Mouse (Mus musculus): Measurements from ENCODE around the gene Ptprf. TPM values are rescaled to one million over a fixed set of nuclear protein-coding genes. Genes with fewer than 3 reads are reported as not detected.
A peak's percentile ranks its signal among the peaks of the same experiment; 100 is the strongest.

Gene Ptprf
- total RNA-seq, 2 experiments from 2014 or later: 106 to 112 TPM

DNA sequence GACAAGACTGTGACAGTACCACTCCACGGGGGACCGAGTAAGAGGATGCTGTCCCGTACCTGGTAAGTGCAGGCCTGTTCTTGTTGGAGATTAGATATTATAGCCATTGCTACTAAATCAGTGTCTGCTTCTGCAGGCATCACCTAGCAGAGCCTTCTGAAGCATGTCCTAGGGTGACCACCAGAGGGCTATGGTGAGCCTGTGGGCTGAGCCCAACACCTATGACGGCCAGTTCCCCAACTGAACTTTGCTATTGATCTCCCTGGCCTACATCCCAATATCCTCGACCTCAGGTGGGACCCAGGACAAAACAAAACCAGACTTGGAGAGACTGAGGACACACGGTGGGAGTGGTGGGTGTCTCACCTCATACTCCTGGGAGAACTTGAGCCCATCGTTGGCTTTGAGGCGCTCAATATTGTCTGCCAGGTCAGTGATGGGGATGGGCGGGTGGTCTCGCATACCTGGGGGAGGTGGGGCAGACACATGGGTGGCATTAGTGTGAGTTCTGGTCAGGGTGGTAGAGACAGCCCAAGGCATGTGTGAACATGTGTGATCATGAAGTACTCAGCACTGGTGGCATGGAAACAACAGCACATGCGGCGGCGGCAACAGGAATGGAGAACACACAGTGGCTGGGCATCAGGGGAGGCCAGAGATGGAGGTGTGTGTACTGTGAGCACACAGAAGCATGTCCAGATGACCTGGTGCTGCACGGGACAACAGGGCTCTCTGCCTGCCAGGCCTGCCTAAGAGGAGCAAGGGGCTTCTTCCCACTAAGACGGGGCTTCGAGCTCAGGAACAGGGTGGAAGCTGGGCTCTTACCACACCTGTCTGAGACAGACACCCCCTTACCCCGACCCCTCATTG lies 74.2 kb downstream of the Ptprf start:
- DNase-seq (ENCODE audit: low spot score in 2 of 2): peak; percentile 52 to 63

DNA sequence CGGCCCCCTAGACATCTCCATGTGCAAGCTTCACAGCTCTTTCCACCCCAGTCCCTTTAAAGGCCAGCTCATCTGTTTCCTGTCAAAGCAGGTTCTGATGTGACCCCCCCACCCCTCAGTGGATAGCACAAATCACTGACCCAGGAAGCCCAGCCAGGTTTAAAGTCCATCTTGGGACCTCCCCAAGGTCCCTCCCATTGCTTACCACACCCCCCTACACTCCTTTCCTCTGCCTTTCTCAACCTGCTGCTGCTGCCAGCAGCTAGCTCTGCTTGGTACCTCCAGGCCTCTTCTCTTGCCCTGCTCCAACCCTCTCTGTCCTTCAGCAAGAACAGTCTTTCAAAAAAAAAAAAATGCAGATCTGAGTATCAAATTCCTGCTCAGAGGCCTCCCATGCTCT lies 76.3 kb downstream of the Ptprf start:
- DNase-seq (ENCODE audit: low spot score in 2 of 2): no peak

DNA sequence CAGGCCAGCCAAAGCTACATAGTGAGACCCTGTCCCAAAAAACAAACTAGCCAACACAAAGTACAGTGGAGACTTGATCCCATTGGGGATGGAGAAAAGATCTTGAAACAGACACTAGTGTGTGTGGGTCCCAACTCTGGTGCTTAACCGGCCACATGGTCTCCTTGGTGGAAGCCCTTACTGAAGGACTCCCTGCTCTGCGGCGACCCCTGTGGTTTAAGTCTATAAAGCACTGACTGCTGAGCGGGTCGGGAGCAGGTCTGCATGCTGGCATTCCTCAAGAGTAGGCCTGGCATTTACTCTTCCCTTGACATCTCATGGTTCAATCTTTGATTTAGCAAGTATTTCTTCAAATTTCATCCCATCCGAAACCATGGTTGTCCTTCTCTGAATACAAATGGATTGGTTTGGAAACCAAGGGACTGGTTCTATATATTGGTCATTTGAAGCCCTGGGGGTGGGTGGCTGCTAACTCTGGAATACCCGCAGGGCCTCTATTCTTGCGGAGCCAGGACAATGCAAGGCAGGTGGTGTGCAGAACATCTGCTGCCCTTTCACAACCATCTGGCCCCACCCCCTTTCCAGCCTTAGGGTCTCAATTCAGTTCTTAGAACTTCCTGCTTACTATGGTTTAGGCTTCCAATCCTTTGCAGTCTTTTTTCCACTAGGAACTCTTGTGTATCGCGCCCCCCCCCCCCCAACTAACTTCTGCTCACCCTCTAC lies 84.1 kb downstream of the Ptprf start:
- DNase-seq (ENCODE audit: low spot score in 2 of 2): no peak

DNA sequence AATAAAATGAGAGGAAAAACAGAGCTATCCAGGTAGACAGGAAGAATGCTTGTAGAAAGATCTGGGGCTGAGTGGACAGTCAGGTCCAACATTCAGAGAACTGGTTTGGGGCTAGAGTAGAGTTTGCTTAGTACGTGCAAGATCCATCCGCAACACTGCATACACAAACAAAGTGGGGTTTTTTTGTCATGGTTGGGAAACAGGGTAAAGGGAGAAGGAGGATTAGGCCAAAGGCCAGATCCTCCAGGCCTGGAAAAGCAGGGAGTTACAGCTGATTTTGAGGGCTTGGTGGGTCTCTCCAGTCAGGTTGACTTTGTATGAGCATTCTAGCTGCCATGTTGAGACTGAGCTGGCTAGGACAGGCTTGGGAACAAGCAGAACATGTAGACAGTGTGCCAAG lies 85.3 kb downstream of the Ptprf start:
- no peak for DNase-seq (ENCODE audit: low spot score in 2 of 2)

DNA sequence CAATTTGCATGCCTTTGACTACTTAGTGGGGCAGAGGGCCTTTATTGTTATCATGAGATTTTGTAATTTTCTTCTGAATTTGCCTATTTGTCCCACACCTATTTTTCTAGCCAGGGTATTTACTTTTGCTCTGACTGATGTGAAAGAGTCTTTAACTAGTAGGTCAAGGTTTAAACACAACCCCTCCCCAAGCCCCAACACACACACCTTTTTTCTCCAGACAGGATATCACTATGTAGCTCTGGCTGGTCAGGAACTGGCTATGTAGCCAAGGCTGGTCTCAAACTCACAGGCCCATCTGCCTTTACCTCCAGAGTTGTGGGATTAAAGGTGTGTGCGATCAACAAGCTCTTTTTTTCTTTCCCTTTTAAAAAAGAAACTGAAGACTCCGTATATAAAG lies 92.1 kb downstream of the Ptprf start:
- no peak for DNase-seq (ENCODE audit: low spot score in 2 of 2)

DNA sequence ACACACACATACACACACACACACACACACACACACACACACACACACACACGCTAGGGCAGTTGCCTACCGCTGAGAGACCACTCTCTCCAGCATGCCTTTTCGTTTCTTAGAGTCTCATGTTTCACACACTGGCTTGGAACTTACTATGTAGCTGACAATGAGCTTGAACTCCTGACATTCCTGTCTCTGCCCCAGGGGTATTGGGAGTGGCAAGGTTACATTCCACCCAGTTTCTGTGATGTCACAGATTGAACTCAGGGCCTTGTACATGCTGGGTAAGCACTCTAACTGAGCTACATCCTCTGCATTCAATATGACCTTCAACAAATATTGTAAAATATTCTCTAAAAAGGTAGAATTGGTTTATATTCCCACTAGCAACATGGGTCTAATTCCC lies 92.6 kb downstream of the Ptprf start:
- no peak for DNase-seq (ENCODE audit: low spot score in 2 of 2)

DNA sequence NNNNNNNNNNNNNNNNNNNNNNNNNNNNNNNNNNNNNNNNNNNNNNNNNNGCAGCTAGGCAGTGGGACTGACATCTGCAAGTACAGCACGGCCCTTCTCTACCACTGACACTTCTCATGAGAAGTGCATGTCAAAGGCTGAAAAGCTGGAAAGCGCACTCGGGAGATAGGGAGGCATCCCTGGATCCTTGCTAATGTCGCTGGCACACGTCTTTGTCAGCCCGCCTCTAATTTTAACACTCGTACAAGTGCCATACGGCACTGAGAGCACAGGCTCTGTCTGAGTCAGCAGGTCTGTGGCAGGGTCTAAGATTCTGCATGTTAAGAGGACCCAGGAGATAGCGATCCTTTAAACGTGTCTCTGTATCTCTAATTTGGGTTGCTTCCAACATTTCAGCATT lies 95.0 kb downstream of the Ptprf start:
- no peak for DNase-seq (ENCODE audit: low spot score in 2 of 2)

DNA sequence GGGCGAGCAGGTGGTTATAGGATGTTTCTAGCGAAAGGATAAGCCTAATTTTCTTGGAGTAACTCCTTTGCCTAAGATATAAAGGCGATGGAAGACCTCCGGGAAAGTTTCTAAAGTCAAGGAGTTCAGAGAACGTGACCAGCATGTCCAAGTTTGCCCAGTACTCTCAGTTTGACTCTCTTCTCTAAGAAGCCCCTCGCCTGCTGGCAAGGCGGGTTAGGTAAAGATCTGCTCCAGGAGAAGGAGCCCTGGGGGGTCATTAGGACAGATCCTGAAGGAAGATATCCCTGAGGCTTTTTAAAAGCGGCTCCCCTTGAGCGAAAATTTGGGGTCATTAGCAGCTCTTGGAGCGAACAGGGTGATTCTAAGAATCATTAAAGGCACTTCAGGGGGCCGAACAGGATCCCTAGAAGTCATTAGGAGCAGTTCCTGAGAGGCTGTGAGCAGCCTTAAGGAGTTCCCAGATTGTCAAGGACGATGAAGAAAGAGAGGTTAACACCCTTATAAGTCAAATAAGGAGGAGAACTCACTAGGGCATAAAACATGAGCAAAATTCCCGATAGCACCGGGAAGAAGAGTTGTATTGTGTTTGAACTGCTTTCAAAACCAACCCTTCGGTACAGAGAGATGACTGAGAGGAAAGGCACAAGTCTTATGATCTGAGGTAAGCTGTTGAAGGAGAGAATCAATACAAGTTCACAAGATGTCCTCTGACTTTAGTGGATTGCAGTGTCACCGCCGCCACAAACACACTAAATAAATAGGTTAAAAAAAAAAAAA lies 110.7 kb downstream of the Ptprf start:
- no peak for DNase-seq (ENCODE audit: low spot score in 2 of 2)

DNA sequence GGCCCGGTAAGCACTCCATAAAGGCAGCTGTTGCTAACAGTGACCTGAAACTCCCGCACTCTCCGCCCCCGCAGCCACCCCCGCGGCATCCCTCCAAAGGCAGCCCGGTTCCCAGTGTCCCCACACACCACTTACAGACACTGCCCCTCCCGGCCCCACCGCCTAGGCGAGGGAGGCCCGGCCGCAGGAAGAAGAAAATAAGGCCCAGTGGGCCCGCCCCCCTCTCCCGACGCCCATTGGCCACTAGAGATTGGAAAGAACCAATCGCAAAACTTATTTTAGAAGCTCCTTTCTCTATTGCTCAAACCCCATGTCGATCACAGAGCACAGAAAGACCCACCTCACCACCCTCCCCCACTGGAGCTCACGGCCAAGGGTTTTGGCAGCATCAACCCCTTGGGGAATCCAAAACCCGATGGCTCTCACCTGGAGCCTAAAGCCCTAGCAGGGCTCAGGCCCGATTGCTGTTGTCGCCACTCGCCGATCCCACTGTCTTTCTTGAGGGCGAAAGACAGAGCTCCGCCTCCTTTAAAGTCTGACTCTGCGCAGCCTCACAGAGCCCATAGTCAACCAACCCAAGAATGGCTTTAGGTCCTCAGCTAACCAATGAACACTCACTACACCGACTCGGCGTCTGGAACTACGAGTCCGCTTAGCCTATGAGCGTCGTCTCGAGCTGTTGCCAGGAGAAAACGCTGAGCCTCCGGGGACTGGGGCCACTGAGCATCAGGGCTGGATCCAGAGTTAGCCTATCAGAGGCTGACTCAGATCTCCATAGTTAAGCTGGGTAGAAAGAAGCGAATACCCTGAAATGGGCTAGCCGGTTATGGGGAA lies 111.5 kb downstream of the Ptprf start, which contains the start of gene Kdm4a:
Gene Kdm4a, minus strand, starts transcription at position 577 of the 834 bp plus-strand sequence.
- DNase-seq (ENCODE audit: low spot score in 2 of 2): peak; percentile 94 to 97

DNA sequence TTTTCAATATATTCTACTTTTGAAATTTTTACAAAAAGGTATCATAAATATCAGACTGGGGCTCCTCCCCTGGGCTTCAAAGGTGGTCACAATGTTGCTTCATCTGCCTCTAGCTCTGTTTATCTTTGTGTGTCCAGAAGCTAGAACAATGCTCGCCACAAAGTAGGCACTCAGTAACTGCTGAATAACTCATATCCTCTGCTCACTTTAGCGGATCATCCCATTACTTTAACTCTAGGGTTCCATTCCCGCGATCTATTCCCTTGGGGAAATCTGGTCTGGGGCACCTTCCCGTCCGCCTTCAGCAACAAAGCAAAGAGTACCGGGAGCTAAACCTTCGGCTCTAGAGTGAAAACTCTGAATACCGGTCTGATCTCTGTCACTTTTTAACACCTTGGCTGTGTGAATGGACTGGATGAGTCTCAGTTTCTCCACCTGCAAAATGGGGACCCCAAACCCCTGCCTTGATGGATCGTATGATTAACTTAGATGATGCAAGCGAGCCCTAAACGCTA lies 112.2 kb downstream of the Ptprf start:
- no peak for DNase-seq (ENCODE audit: low spot score in 2 of 2)

DNA sequence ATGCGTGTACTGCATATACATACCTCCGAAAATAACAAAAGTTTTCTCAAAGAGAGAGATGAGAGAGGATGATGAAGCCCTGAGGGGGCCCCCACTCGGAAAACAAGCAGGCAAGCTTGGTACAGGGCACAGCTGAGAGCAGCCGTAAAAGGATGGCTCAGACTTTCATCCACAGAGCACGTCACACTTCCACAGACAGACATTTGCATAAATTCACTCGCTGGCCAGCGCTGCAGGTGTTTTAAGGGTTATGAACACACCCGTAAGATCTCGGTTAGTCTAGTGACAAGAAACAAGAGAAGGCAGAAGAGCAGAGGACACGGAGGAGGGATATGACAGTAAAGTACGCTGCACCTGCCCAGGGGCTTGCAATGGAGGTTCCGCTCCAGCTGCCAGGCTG lies 118.7 kb downstream of the Ptprf start:
- DNase-seq (ENCODE audit: low spot score in 2 of 2): no peak

DNA sequence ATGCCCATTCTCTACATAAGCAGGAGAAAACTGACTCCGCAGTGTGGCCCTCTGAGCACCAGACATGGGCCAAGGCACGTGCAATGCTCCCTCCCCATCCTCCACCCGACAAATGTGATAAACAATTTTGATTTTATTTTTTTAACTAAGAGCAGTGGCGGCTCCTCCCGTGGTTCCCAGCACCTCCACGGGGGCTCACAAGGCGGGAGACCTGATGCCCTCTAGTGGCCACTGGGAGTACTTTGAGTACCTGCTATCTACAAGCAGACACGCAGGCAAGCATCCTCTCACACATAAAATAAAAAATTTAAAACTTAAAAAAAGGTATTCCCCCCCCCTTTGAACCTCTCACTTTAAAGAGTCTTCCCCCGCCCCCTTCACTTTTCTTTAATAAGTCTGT lies 120.2 kb downstream of the Ptprf start:
- DNase-seq (ENCODE audit: low spot score in 2 of 2): no peak

DNA sequence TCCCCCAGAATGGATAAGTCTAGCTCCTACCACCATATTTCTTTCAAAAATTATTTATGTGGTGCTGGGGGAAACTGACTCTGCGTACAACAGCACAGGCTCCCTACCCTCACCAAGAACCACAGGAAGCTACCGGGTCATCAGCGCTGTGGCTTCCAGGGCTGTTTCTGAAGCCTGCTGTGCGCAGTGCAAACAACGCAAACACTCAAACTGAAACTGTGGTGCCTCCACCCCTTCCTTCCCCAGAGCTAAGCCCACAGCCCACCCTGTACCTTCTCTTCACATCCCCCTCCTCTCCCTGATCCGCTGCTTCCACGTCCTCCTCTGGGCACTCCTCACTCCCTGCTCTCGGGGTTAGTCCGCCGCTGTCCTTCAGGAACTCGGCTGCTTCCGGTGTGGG lies 129.1 kb downstream of the Ptprf start:
- no peak for DNase-seq (ENCODE audit: low spot score in 2 of 2)

Small RNAs within 50 kb of the gene (microRNA-seq; reads per million reads assigned to microRNA genes)
- gene Mir7226: 1.1 to 2.3 reads per million in 2 experiments

Other genes starting within 250 kb of the Ptprf start
- gene St3gal3, start 156.5 kb downstream of the Ptprf start, total RNA-seq (2021): 10 to 100 TPM; 40.7 to 43.0 TPM
- 10 to 100 TPM; 52.6 to 55.7 TPM for gene Kdm4a, start 111.4 kb downstream of the Ptprf start, total RNA-seq (2021)
- gene Szt2, start 117.9 kb upstream of the Ptprf start, total RNA-seq (2021): 10 to 100 TPM; 34.2 to 43.8 TPM
- 10 to 100 TPM; 63.7 to 63.9 TPM for gene Med8, start 117.9 kb upstream of the Ptprf start, total RNA-seq (2021)
- gene Elovl1, start 136.7 kb upstream of the Ptprf start, total RNA-seq (2021): 10 to 100 TPM; 26.3 to 27.8 TPM
- 1 to 10 TPM; 2.1 to 3.4 TPM for gene Cdc20, start 145.9 kb upstream of the Ptprf start, total RNA-seq (2021)
- gene Mpl, start 166.1 kb upstream of the Ptprf start, total RNA-seq (2021): under 1 TPM in 1 of 2 experiments, not detected in 1; 0.33 TPM
- gene Tie1, start 198.7 kb upstream of the Ptprf start, total RNA-seq (2021): 10 to 100 TPM; 10.9 to 13.3 TPM
- not detected for gene 2610528J11Rik, start 235.6 kb upstream of the Ptprf start, total RNA-seq (2021)

All from layer of hippocampus, postnatal 14 days (tissue).